Mouse (Mus musculus) hindbrain, embryonic 16.5 days (tissue): ENCODE data around the gene Smim17. TPM values are rescaled to one million over a fixed set of nuclear protein-coding genes. Genes with fewer than 3 reads are reported as not detected.
"Not testable (repeated sequence)": the region's sequence is repeated elsewhere in the genome, so short reads cannot be mapped to it uniquely, and the experiment has no call there.

Source experiments
- ATAC-seq: fragments of 200-750 bp; cut with Nextera tagmentation; 2 replicates; pipeline ENCODE4 v1.8.0; 2017; ENCODE audit warnings: moderate TSS enrichment, moderate library complexity
- H3K27ac ChIP-seq: fragments of 300-500 bp; sonication (generic); 2 replicates; pipeline ENCODE4 v1.5.1; 2014; ENCODE audit warnings: low read depth, mild to moderate bottlenecking, control low read depth, low read length, moderate library complexity
- H3K27me3 ChIP-seq: fragments of 300-500 bp; sonication (generic); replicated peaks from 2 replicates; pipeline ENCODE4 v1.6.1; 2014; ENCODE audit warnings: low read length; ENCODE audit not compliant: control insufficient read depth, insufficient read depth
- H3K36me3 ChIP-seq: fragments of 300-500 bp; sonication (generic); 2 replicates; pipeline ENCODE4 v1.6.1; 2014; ENCODE audit warnings: mild to moderate bottlenecking, low read length, moderate library complexity, mixed read lengths; ENCODE audit not compliant: control insufficient read depth, insufficient read depth
- H3K4me1 ChIP-seq: fragments of 300-500 bp; sonication (generic); 2 replicates; pipeline ENCODE4 v1.6.1; 2014; ENCODE audit warnings: low read depth, low read length; ENCODE audit not compliant: control insufficient read depth, insufficient read depth
- H3K4me2 ChIP-seq: fragments of 300-500 bp; sonication (generic); 2 replicates; pipeline ENCODE4 v1.6.1; 2014; ENCODE audit warnings: mild to moderate bottlenecking, low read length, control low read depth, moderate library complexity
- H3K4me3 ChIP-seq: fragments of 300-500 bp; sonication (generic); 2 replicates; pipeline ENCODE4 v1.5.1; 2014; ENCODE audit warnings: mild to moderate bottlenecking, low read length, control low read depth, moderate library complexity
- H3K9ac ChIP-seq: fragments of 300-500 bp; sonication (generic); 2 replicates; pipeline ENCODE4 v1.6.1; 2014; ENCODE audit warnings: low read depth, mild to moderate bottlenecking, control low read depth, low read length, moderate library complexity
- H3K9me3 ChIP-seq: fragments of 300-500 bp; sonication (generic); 2 replicates; pipeline ENCODE4 v1.6.1; 2014; ENCODE audit warnings: mild to moderate bottlenecking, low read length, moderate library complexity; ENCODE audit not compliant: control insufficient read depth
- WGBS: fragments of 180-500 bp; shearing (Covaris S2); extraction: QIAGEN DNeasy Blood & Tissue Kit; methylation state at CpG from one replicate; pipeline ENCODE4 v1.1.7; 2014; 5-methylcytosine and 5-hydroxymethylcytosine counted together
- polyA plus RNA-seq: library from polyadenylated mRNA; unstranded; fragments of >200 nt; fragmentation: Nextera tagmentation; extraction: Ambion mirVana; gene quantifications from 2 replicates; pipeline ENCODE4 v1.2.1, GENCODE M21; 2015

Gene Smim17
- polyA plus RNA-seq, 1 experiment from 2014 or later = 9.5 TPM

- no peaks in the 10 kb centered on the region for H3K27me3 ChIP-seq
- no peaks in the 10 kb centered on the region for H3K4me1 ChIP-seq
- H3K36me3 ChIP-seq = no peaks in the 10 kb centered on the region
- H3K9me3 ChIP-seq = no peaks in the 10 kb centered on the region
- no peak for ATAC-seq
- no peak overlapping the region for H3K4me3 ChIP-seq
- no peak overlapping the region for H3K4me2 ChIP-seq
- WGBS = 42% methylated on average over 2 of the region's 2 CpGs
- H3K9ac ChIP-seq = no peak overlapping the region
- H3K27ac ChIP-seq = no peak overlapping the region
Observed at GRCm38 (mm10) chr7:6441173-6441572, 42.7 kb downstream of the Smim17 start.

- H3K27me3 ChIP-seq = no peaks in the 10 kb centered on the region
- WGBS = 91% methylated on average over 5 of the region's 5 CpGs
- no peak overlapping the region for H3K4me2 ChIP-seq
- H3K27ac ChIP-seq = no peak overlapping the region
- no peaks in the 10 kb centered on the region for H3K9me3 ChIP-seq
- H3K9ac ChIP-seq = no peak overlapping the region
- H3K36me3 ChIP-seq = no peaks in the 10 kb centered on the region
- H3K4me1 ChIP-seq = no peaks in the 10 kb centered on the region
- ATAC-seq = no peak
- H3K4me3 ChIP-seq = no peak overlapping the region
Observed at GRCm38 (mm10) chr7:6447771-6448170, 49.3 kb downstream of the Smim17 start.

- Histone ChIP-seq H3K9me3 (no peaks in the 10 kb centered on the region), H3K4me2 (no peak within 1 kb of the TSS), H3K36me3 (no peaks in the 10 kb centered on the region), H3K4me1 (no peaks in the 10 kb centered on the region), H3K27me3 (no peaks in the 10 kb centered on the region), H3K27ac (no peak within 1 kb of the TSS), H3K9ac (no peak within 1 kb of the TSS), H3K4me3 (no peak within 1 kb of the TSS)
- no peak for ATAC-seq
Observed at GRCm38 (mm10) chr7:6455868-6456267, 57.4 kb downstream of the Smim17 start, which contains the start of gene Olfr1336. TSS of gene Olfr1336 (plus strand) at chr7:6456168.

GRCm38 (mm10) chr7:6456399-6456798, 57.9 kb downstream of the Smim17 start:
- H3K27ac ChIP-seq = no peak overlapping the region
- H3K4me1 ChIP-seq = no peaks in the 10 kb centered on the region
- H3K36me3 ChIP-seq = no peaks in the 10 kb centered on the region
- no peaks in the 10 kb centered on the region for H3K27me3 ChIP-seq
- no peak for ATAC-seq
- WGBS = 36% methylated on average over 3 of the region's 3 CpGs
- H3K9ac ChIP-seq = no peak overlapping the region
- no peak overlapping the region for H3K4me2 ChIP-seq
- H3K9me3 ChIP-seq = no peaks in the 10 kb centered on the region
- no peak overlapping the region for H3K4me3 ChIP-seq

- no peaks in the 10 kb centered on the region for H3K9me3 ChIP-seq
- no peak for ATAC-seq
- H3K36me3 ChIP-seq = no peaks in the 10 kb centered on the region
- H3K4me1 ChIP-seq = no peaks in the 10 kb centered on the region
- no peaks in the 10 kb centered on the region for H3K27me3 ChIP-seq
- no peak within 1 kb of the TSS for H3K4me2 ChIP-seq
- H3K9ac ChIP-seq = no peak within 1 kb of the TSS
- H3K27ac ChIP-seq = no peak within 1 kb of the TSS
- no peak within 1 kb of the TSS for H3K4me3 ChIP-seq
Observed at GRCm38 (mm10) chr7:6466951-6467350, 68.4 kb downstream of the Smim17 start, which contains the start of gene Olfr1346. TSS of gene Olfr1346 (plus strand) at chr7:6467101.

- not testable (repeated sequence) for H3K27me3 ChIP-seq, H3K9me3 ChIP-seq, H3K4me3 ChIP-seq, H3K27ac ChIP-seq, H3K4me1 ChIP-seq, H3K9ac ChIP-seq, ATAC-seq, H3K36me3 ChIP-seq, H3K4me2 ChIP-seq
- 79% methylated on average over 2 of the region's 2 CpGs for WGBS
Observed at GRCm38 (mm10) chr7:6477633-6478032, 79.1 kb downstream of the Smim17 start.

Other genes starting within 250 kb of the Smim17 start
- 24.3 and 25.7 TPM in 2 replicates for gene Zfp787, start 242.7 kb upstream of the Smim17 start, polyA plus RNA-seq
- gene Zfp444, start 226.5 kb upstream of the Smim17 start, polyA plus RNA-seq = 77.6 and 86.3 TPM in 2 replicates
- gene Galp, start 201.6 kb upstream of the Smim17 start, polyA plus RNA-seq = not detected in 2 replicates
- not detected in 2 replicates for gene Zscan5b, start 176.4 kb upstream of the Smim17 start, polyA plus RNA-seq
- not detected in 2 replicates for gene Epp13, start 146.0 kb upstream of the Smim17 start, polyA plus RNA-seq
- gene Zfp667, start 112.1 kb upstream of the Smim17 start, polyA plus RNA-seq = 14.0 and 14.5 TPM in 2 replicates
- gene Zfp583, start 67.4 kb upstream of the Smim17 start, polyA plus RNA-seq = 14.7 and 14.8 TPM in 2 replicates
- 7.7 and 8.0 TPM in 2 replicates for gene Gm3854, start 55.0 kb upstream of the Smim17 start, polyA plus RNA-seq
- gene Zfp78, start 35.4 kb upstream of the Smim17 start, polyA plus RNA-seq = 5.7 and 7.1 TPM in 2 replicates
- gene Zfp28, start 15.4 kb upstream of the Smim17 start, polyA plus RNA-seq = 11.8 and 13.4 TPM in 2 replicates
- not detected in 2 replicates for gene Gm20715, start 11.6 kb downstream of the Smim17 start, polyA plus RNA-seq
- 0.31 and 0.39 TPM in 2 replicates for gene Olfr1344, start 40.0 kb downstream of the Smim17 start, polyA plus RNA-seq
- gene Olfr1336, start 57.5 kb downstream of the Smim17 start, polyA plus RNA-seq = not detected in 2 replicates
- not detected in 2 replicates for gene Olfr1346, start 68.4 kb downstream of the Smim17 start, polyA plus RNA-seq
- not detected in 2 replicates for gene Olfr5, start 88.2 kb downstream of the Smim17 start, polyA plus RNA-seq
- gene Olfr1347, start 101.0 kb downstream of the Smim17 start, polyA plus RNA-seq = not detected in 2 replicates
- not detected in 2 replicates for gene Olfr1348, start 110.0 kb downstream of the Smim17 start, polyA plus RNA-seq
- not detected in 2 replicates for gene Olfr1349, start 124.2 kb downstream of the Smim17 start, polyA plus RNA-seq
- gene Olfr1350, start 166.1 kb downstream of the Smim17 start, polyA plus RNA-seq = not detected in 2 replicates